Mouse (Mus musculus) stomach, postnatal 0 days (tissue): ENCODE measurements at regions not wholly inside any gene's neighbourhood (a gene's known extent, or its start where the extent isn't known, plus 50 kb on each side); places are given as distances from the start of the nearest gene placed in this dataset.

Source experiments
- ATAC-seq: fragments of 200-750 bp; cut with Nextera tagmentation; 2 replicates; pipeline ENCODE4 v1.8.0; 2017; ENCODE audit not compliant: low FRiP score, low TSS enrichment
- DNase-seq: peaks from one replicate; pipeline ENCODE4 v3.0.0-alpha.2; 2016; ENCODE audit warnings: low spot score
- H3K27ac ChIP-seq: fragments of 300-500 bp; sonication (generic); replicated peaks from 2 replicates; pipeline ENCODE4 v1.5.1; 2014; ENCODE audit warnings: mild to moderate bottlenecking, control low read depth
- H3K27me3 ChIP-seq: fragments of 300-500 bp; sonication (generic); 2 replicates; pipeline ENCODE4 v1.6.1; 2014; ENCODE audit warnings: low read length; ENCODE audit not compliant: control insufficient read depth, insufficient read depth
- H3K36me3 ChIP-seq: fragments of 300-500 bp; sonication (generic); 2 replicates; pipeline ENCODE4 v1.6.1; 2014; ENCODE audit warnings: low read length, mixed read lengths; ENCODE audit not compliant: control insufficient read depth, insufficient read depth
- H3K4me1 ChIP-seq: fragments of 300-500 bp; sonication (generic); replicated peaks from 2 replicates; pipeline ENCODE4 v1.6.1; 2014; ENCODE audit warnings: antibody characterized with exemption; ENCODE audit not compliant: control insufficient read depth, insufficient read depth
- H3K4me2 ChIP-seq: fragments of 300-500 bp; sonication (generic); replicated peaks from 2 replicates; pipeline ENCODE4 v1.6.1; 2014; ENCODE audit warnings: low read depth, mild to moderate bottlenecking, control low read depth, moderate library complexity
- H3K4me3 ChIP-seq: fragments of 300-500 bp; sonication (generic); 2 replicates; pipeline ENCODE4 v1.5.1; 2014; ENCODE audit warnings: low read depth, low read length, control low read depth
- H3K9ac ChIP-seq: fragments of 300-500 bp; sonication (generic); 2 replicates; pipeline ENCODE4 v1.6.1; 2014; ENCODE audit warnings: mild to moderate bottlenecking, low read length, control low read depth, mixed read lengths
- H3K9me3 ChIP-seq: fragments of 300-500 bp; sonication (generic); 2 replicates; pipeline ENCODE4 v1.6.1; 2016; ENCODE audit warnings: low read length; ENCODE audit not compliant: control insufficient read depth
- CTCF ChIP-seq: IDR thresholded peaks from 2 replicates; pipeline ENCODE4 v1.5.1; 2016; ENCODE audit warnings: antibody characterized with exemption, low read depth, mild to moderate bottlenecking, moderate library complexity
- EP300 ChIP-seq: optimal IDR thresholded peaks from 2 replicates; pipeline ENCODE3; 2016; ENCODE audit warnings: antibody characterized with exemption
- WGBS: fragments of 180-500 bp; shearing (Covaris S2); extraction: QIAGEN DNeasy Blood & Tissue Kit; methylation state at CpG from one replicate; pipeline ENCODE4 v1.1.7; 2014; 5-methylcytosine and 5-hydroxymethylcytosine counted together

DNA sequence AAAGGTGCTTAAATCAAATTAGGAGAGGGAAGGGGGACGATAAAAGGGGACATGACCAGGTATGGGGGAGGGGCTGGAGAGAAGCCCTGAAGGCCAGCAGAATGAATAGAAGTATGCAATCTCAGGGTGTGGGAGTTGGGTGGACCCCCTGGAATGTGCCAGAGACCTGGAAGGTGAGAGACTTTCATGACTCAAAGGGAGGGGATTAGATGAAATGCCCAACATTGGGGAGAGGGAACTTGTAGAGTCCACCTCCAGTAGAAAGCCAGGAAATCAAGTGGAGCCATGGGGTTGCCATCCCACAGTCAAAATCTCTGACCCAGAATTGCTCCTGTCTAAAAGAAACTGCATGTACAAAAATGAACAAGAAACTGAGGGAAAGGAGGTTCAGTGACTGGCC lies 666.5 kb downstream of the Cps1 start:
- H3K27me3 ChIP-seq, result no peaks in the 10 kb centered on the region
- H3K9ac ChIP-seq, result no peak overlapping the region
- no peak for TF ChIP-seq EP300
- TF ChIP-seq CTCF, result no peak
- H3K4me2 ChIP-seq, result no peak overlapping the region
- DNase-seq (no peak), ATAC-seq (no peak)
- H3K4me1 ChIP-seq, result no peaks in the 10 kb centered on the region
- no peak overlapping the region for H3K4me3 ChIP-seq
- H3K9me3 ChIP-seq, result no peaks in the 10 kb centered on the region
- H3K27ac ChIP-seq, result no peak overlapping the region
- H3K36me3 ChIP-seq, result no peaks in the 10 kb centered on the region
- WGBS, result 74% methylated on average over 1 of the region's 1 CpGs

DNA sequence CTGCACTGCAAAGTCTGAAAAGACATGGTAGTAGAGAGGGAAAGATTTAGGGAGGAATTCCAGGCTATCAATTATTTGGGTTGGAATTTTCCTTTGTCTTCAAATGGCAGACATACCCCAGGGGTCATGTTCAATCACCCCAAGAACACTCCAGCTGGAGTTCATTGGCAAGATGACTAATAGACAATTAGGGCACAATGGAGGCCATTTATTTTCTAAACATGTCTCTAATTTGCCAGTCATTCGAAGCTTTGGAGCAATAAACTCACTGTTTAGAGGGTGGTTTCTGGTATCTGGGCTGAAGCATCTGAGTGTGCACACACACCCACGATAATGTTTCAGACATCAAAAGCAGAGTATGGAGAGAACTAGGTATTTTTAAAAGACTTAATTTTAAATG lies 672.2 kb downstream of the Cps1 start:
- DNase-seq (no peak), ATAC-seq (no peak)
- WGBS, result 32% methylated on average over 2 of the region's 2 CpGs
- no peaks in the 10 kb centered on the region for H3K9me3 ChIP-seq
- no peaks in the 10 kb centered on the region for H3K4me1 ChIP-seq
- H3K4me3 ChIP-seq, result no peak overlapping the region
- H3K36me3 ChIP-seq, result no peaks in the 10 kb centered on the region
- no peak for TF ChIP-seq EP300
- no peak for TF ChIP-seq CTCF
- no peak overlapping the region for H3K4me2 ChIP-seq
- no peak overlapping the region for H3K9ac ChIP-seq
- H3K27me3 ChIP-seq, result no peaks in the 10 kb centered on the region
- H3K27ac ChIP-seq, result no peak overlapping the region

- Histone ChIP-seq H3K4me2 (no peak overlapping the region), H3K27me3 (no peaks in the 10 kb centered on the region), H3K36me3 (no peaks in the 10 kb centered on the region), H3K4me1 (no peaks in the 10 kb centered on the region), H3K4me3 (no peak overlapping the region), H3K9ac (no peak overlapping the region), H3K27ac (no peak overlapping the region), H3K9me3 (no peaks in the 10 kb centered on the region)
- no peak for ATAC-seq
- DNase-seq, result no peak
- TF ChIP-seq EP300 (no peak), CTCF (no peak)
- 51% methylated on average over 1 of the region's 1 CpGs for WGBS
Observed at GRCm38 (mm10) chr1:67795478-67795877, 672.7 kb downstream of the Cps1 start.

DNA sequence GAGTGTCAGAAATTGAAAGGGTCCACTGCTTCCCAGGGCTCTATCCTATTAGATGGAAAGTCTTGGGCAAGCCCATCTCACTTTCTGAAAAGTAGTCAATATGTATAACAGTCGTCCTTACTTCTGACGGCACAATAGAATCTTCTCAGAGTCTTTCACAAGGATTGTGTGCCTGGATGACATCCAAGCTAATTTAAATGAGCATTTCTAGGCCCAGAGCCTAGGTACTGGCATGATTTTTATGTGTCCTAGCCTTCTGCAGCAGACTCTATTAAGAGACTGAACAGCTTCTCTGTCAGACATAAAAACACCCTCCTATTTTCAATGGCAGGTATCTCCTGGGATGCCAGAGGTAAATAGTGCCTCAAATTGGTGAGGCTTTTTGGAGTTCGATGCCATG lies 680.5 kb downstream of the Cps1 start:
- no peak overlapping the region for H3K4me3 ChIP-seq
- H3K4me1 ChIP-seq, result no peaks in the 10 kb centered on the region
- no peak overlapping the region for H3K9ac ChIP-seq
- H3K9me3 ChIP-seq, result no peaks in the 10 kb centered on the region
- WGBS, result 77% methylated on average over 3 of the region's 3 CpGs
- no peaks in the 10 kb centered on the region for H3K27me3 ChIP-seq
- ATAC-seq, result no peak
- H3K4me2 ChIP-seq, result no peak overlapping the region
- no peak for DNase-seq
- TF ChIP-seq CTCF, result no peak
- TF ChIP-seq EP300, result no peak
- H3K36me3 ChIP-seq, result no peaks in the 10 kb centered on the region
- H3K27ac ChIP-seq, result no peak overlapping the region

DNA sequence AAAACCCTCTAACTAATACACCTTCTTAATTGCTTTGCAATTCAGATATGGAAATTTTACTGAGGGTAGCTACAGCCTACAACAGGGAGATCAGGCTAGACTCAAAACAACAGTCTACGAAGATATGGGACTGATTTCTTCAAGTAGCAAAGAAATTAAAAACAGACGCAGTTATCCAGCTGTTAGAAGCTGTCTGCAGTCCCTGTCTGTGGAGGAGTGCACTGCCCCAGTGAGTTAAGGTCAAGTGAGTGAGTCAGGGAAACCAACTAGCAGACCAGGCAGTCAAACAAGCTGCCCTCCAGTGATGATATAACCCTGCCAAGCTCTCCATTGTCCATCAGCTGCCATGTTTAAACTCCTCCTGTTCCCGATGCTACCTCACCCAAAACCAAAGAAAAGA lies 697.3 kb downstream of the Cps1 start:
- Histone ChIP-seq H3K27ac (no peak overlapping the region), H3K4me2 (no peak overlapping the region), H3K4me1 (no peaks in the 10 kb centered on the region), H3K36me3 (no peaks in the 10 kb centered on the region), H3K9ac (no peak overlapping the region), H3K9me3 (no peaks in the 10 kb centered on the region), H3K27me3 (no peaks in the 10 kb centered on the region), H3K4me3 (no peak overlapping the region)
- ATAC-seq (no peak), DNase-seq (no peak)
- WGBS, result 78% methylated on average over 3 of the region's 3 CpGs
- TF ChIP-seq EP300, result no peak
- TF ChIP-seq CTCF, result no peak

DNA sequence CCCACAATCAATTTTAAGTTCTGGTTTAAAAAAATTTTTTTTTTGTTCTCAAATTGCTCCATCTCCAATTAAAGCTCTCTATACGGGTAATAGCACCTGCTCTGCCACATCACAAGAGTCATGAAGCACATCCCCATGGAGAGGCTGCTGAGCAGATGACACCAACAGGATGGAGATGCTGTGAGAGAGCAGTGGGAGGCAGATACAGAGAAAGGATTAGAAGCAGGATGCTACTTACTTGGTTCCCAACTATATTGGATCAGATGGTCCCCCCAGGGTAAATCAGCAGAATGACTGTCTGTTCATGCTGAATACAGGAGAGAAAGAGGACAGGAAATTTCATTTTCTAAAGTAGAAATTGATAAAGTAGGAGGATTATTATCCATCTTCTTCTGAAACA lies 725.2 kb downstream of the Cps1 start:
- H3K27me3 ChIP-seq, result no peaks in the 10 kb centered on the region
- WGBS, result 43% methylated on average over 1 of the region's 1 CpGs
- H3K4me3 ChIP-seq, result no peak overlapping the region

More for the DNA sequence above, 725.2 kb downstream of the Cps1 start:
- no peak for ATAC-seq
- no peak overlapping the region for H3K27ac ChIP-seq
- H3K4me2 ChIP-seq, result no peak overlapping the region
- H3K9ac ChIP-seq, result no peak overlapping the region
- H3K9me3 ChIP-seq, result no peaks in the 10 kb centered on the region
- no peak for TF ChIP-seq EP300
- no peak for TF ChIP-seq CTCF
- no peak for DNase-seq
- no peaks in the 10 kb centered on the region for H3K36me3 ChIP-seq
- H3K4me1 ChIP-seq, result no peaks in the 10 kb centered on the region
